Mouse (Mus musculus): ENCODE data around the gene Rtn4ip1. TPM values are rescaled to one million over a fixed set of nuclear protein-coding genes. Genes with fewer than 3 reads are reported as not detected.

The Rtn4ip1 gene
- polyA plus RNA-seq, 1 experiment from 2014 or later: 15.3 TPM

- Histone ChIP-seq H3K4me3 (ENCODE audit: low read depth, low read length) (peak overlapping the region; percentile 35), H3K27me3 (ENCODE audit: control insufficient read depth, insufficient read depth, low read length) (peaks cover 35% of the 10 kb centered on the region), H3K4me1 (ENCODE audit: control insufficient read depth, insufficient read depth, low read length) (no peaks in the 10 kb centered on the region), H3K27ac (ENCODE audit: low read depth, low read length) (no peak overlapping the region), H3K9me3 (ENCODE audit: control insufficient read depth, low read length) (no peaks in the 10 kb centered on the region), H3K4me2 (ENCODE audit: low read depth, low read length) (peak overlapping the region; percentile 51), H3K36me3 (ENCODE audit: control insufficient read depth, insufficient read depth, low read length) (no peaks in the 10 kb centered on the region), H3K9ac (replicated peaks; ENCODE audit: low read depth, low read length) (0 out of 2 replicates have a peak overlapping the region, but pooled peaks have one; percentile 16)
- peak; percentile 53; the same call in 1 of the 2 replicates for ATAC-seq (ENCODE audit: low read depth)
- WGBS: under 1% methylated on average over 56 of the region's 68 CpGs
Measured at GRCm38 (mm10) chr10:44003551-44004151, 102.0 kb downstream of the Rtn4ip1 start.

GRCm38 (mm10) chr10:44004221-44004751 is 102.7 kb downstream of the Rtn4ip1 start:
- no peak overlapping the region for H3K9ac ChIP-seq (replicated peaks; ENCODE audit: low read depth, low read length)
- H3K36me3 ChIP-seq (ENCODE audit: control insufficient read depth, insufficient read depth, low read length): no peaks in the 10 kb centered on the region
- ATAC-seq (ENCODE audit: low read depth): peak; percentile 21; the same call in 1 of the 2 replicates
- H3K4me3 ChIP-seq (ENCODE audit: low read depth, low read length): peak overlapping the region; percentile 35; the same call in 1 of the 2 replicates
- WGBS: under 1% methylated on average over 32 of the region's 33 CpGs
- no peaks in the 10 kb centered on the region for H3K9me3 ChIP-seq (ENCODE audit: control insufficient read depth, low read length)
- H3K27me3 ChIP-seq (ENCODE audit: control insufficient read depth, insufficient read depth, low read length): peaks cover 35% of the 10 kb centered on the region
- no peaks in the 10 kb centered on the region for H3K4me1 ChIP-seq (ENCODE audit: control insufficient read depth, insufficient read depth, low read length)
- H3K4me2 ChIP-seq (ENCODE audit: low read depth, low read length): peak overlapping the region; percentile 51
- H3K27ac ChIP-seq (ENCODE audit: low read depth, low read length): no peak overlapping the region

- H3K36me3 ChIP-seq (ENCODE audit: control insufficient read depth, insufficient read depth, low read length): no peaks in the 10 kb centered on the region
- no peak overlapping the region for H3K4me3 ChIP-seq (ENCODE audit: low read depth, low read length)
- H3K9ac ChIP-seq (replicated peaks; ENCODE audit: low read depth, low read length): no peak overlapping the region
- no peaks in the 10 kb centered on the region for H3K4me1 ChIP-seq (ENCODE audit: control insufficient read depth, insufficient read depth, low read length)
- H3K27me3 ChIP-seq (ENCODE audit: control insufficient read depth, insufficient read depth, low read length): peaks cover 35% of the 10 kb centered on the region
- H3K9me3 ChIP-seq (ENCODE audit: control insufficient read depth, low read length): no peaks in the 10 kb centered on the region
- peak; percentile 36; the same call in 1 of the 2 replicates for ATAC-seq (ENCODE audit: low read depth)
- peak overlapping the region; percentile 40 for H3K4me2 ChIP-seq (ENCODE audit: low read depth, low read length)
- WGBS: 2% methylated on average over 40 of the region's 40 CpGs
- no peak overlapping the region for H3K27ac ChIP-seq (ENCODE audit: low read depth, low read length)
Measured at GRCm38 (mm10) chr10:44005677-44006641, 104.4 kb downstream of the Rtn4ip1 start.

Other genes with a start within 250 kb of the Rtn4ip1 start
- gene Qrsl1, start 62 bp upstream of the Rtn4ip1 start, polyA plus RNA-seq (2014; fragmentation: Nextera tagmentation; extraction: Ambion mirVana): 24.0 and 26.3 TPM in 2 replicates
- gene Crybg1, start 247.0 kb downstream of the Rtn4ip1 start, polyA plus RNA-seq (2014; fragmentation: Nextera tagmentation; extraction: Ambion mirVana): 0.09 and 0.27 TPM in 2 replicates